Mouse (Mus musculus): Measurements from ENCODE around the gene H2-Oa. TPM values are rescaled to one million over a fixed set of nuclear protein-coding genes. Genes with fewer than 3 reads are reported as not detected.

Gene H2-Oa
- polyA plus RNA-seq, 1 experiment from 2014 or later: 0.25 TPM

- 65% methylated on average over 3 of the region's 3 CpGs for WGBS
- Histone ChIP-seq H3K4me2 (replicated peaks; ENCODE audit: low read depth) (no peak overlapping the region), H3K9me3 (ENCODE audit: control insufficient read depth, low read length) (no peaks in the 10 kb centered on the region), H3K27me3 (ENCODE audit: control insufficient read depth, insufficient read depth, low read length) (no peaks in the 10 kb centered on the region), H3K4me1 (replicated peaks; ENCODE audit: control insufficient read depth, insufficient read depth) (no peaks in the 10 kb centered on the region), H3K27ac (replicated peaks) (peak overlapping the region; percentile 20; the same call in 1 of the 2 replicates), H3K36me3 (ENCODE audit: control insufficient read depth, insufficient read depth, low read length) (peaks cover 40% of the 10 kb centered on the region), H3K9ac (ENCODE audit: low read length) (no peak overlapping the region), H3K4me3 (ENCODE audit: low read depth, low read length) (no peak overlapping the region)
- DNase-seq (ENCODE audit: low spot score) (no peak), ATAC-seq (ENCODE audit: low FRiP score, low TSS enrichment) (peak; percentile 49)
- TF ChIP-seq CTCF (IDR thresholded peaks at IDR 0.05; ENCODE audit: low read depth): no peak
- TF ChIP-seq EP300 (optimal IDR thresholded peaks at IDR 0.05): no peak
These were observed 17.7 kb downstream of the H2-Oa start for GRCm38 (mm10) chr17:34109806-34110195.

- Histone ChIP-seq H3K9me3 (ENCODE audit: control insufficient read depth, low read length) (no peaks in the 10 kb centered on the region), H3K9ac (ENCODE audit: low read length) (no peak overlapping the region), H3K4me3 (ENCODE audit: low read depth, low read length) (no peak overlapping the region), H3K4me2 (replicated peaks; ENCODE audit: low read depth) (no peak overlapping the region), H3K36me3 (ENCODE audit: control insufficient read depth, insufficient read depth, low read length) (peaks cover 46% of the 10 kb centered on the region), H3K27me3 (ENCODE audit: control insufficient read depth, insufficient read depth, low read length) (no peaks in the 10 kb centered on the region), H3K27ac (replicated peaks) (no peak overlapping the region; the same call in 1 of the 2 replicates), H3K4me1 (replicated peaks; ENCODE audit: control insufficient read depth, insufficient read depth) (no peaks in the 10 kb centered on the region)
- DNase-seq (ENCODE audit: low spot score) (no peak), ATAC-seq (ENCODE audit: low FRiP score, low TSS enrichment) (peak; percentile 6; the same call in 1 of the 2 replicates)
- TF ChIP-seq CTCF (IDR thresholded peaks at IDR 0.05; ENCODE audit: low read depth) (no peak), EP300 (optimal IDR thresholded peaks at IDR 0.05) (no peak)
- WGBS: 51% methylated on average over 8 of the region's 8 CpGs
These were observed 18.2 kb downstream of the H2-Oa start for GRCm38 (mm10) chr17:34110309-34110708.

GRCm38 (mm10) chr17:34114114-34114513 is 22.0 kb downstream of the H2-Oa start:
- H3K9ac ChIP-seq (ENCODE audit: low read length): no peak overlapping the region
- H3K9me3 ChIP-seq (ENCODE audit: control insufficient read depth, low read length): no peaks in the 10 kb centered on the region
- WGBS: 89% methylated on average over 7 of the region's 7 CpGs
- no peaks in the 10 kb centered on the region for H3K27me3 ChIP-seq (ENCODE audit: control insufficient read depth, insufficient read depth, low read length)
- H3K4me1 ChIP-seq (replicated peaks; ENCODE audit: control insufficient read depth, insufficient read depth): no peaks in the 10 kb centered on the region
- H3K36me3 ChIP-seq (ENCODE audit: control insufficient read depth, insufficient read depth, low read length): peaks cover 61% of the 10 kb centered on the region
- DNase-seq (ENCODE audit: low spot score): no peak
- ATAC-seq (ENCODE audit: low FRiP score, low TSS enrichment): no peak
- H3K4me3 ChIP-seq (ENCODE audit: low read depth, low read length): no peak overlapping the region
- TF ChIP-seq EP300 (optimal IDR thresholded peaks at IDR 0.05): no peak
- TF ChIP-seq CTCF (IDR thresholded peaks at IDR 0.05; ENCODE audit: low read depth): no peak
- H3K4me2 ChIP-seq (replicated peaks; ENCODE audit: low read depth): no peak overlapping the region
- no peak overlapping the region for H3K27ac ChIP-seq (replicated peaks)

- H3K4me3 ChIP-seq (ENCODE audit: low read depth, low read length): peak overlapping the region; percentile 94
- H3K9me3 ChIP-seq (ENCODE audit: control insufficient read depth, low read length): no peaks in the 10 kb centered on the region
- no peaks in the 10 kb centered on the region for H3K4me1 ChIP-seq (replicated peaks; ENCODE audit: control insufficient read depth, insufficient read depth)
- DNase-seq (ENCODE audit: low spot score) (no peak), ATAC-seq (ENCODE audit: low FRiP score, low TSS enrichment) (no peak)
- peak overlapping the region; percentile 59 for H3K9ac ChIP-seq (ENCODE audit: low read length)
- H3K36me3 ChIP-seq (ENCODE audit: control insufficient read depth, insufficient read depth, low read length): peaks cover 48% of the 10 kb centered on the region
- no peaks in the 10 kb centered on the region for H3K27me3 ChIP-seq (ENCODE audit: control insufficient read depth, insufficient read depth, low read length)
- TF ChIP-seq EP300 (optimal IDR thresholded peaks at IDR 0.05) (no peak), CTCF (IDR thresholded peaks at IDR 0.05; ENCODE audit: low read depth) (no peak)
- H3K4me2 ChIP-seq (replicated peaks; ENCODE audit: low read depth): peak overlapping the region; percentile 84
- 17% methylated on average over 7 of the region's 7 CpGs for WGBS
- H3K27ac ChIP-seq (replicated peaks): no peak overlapping the region
These were observed 24.7 kb downstream of the H2-Oa start for GRCm38 (mm10) chr17:34116736-34117370.

GRCm38 (mm10) chr17:34117421-34118112 is 25.4 kb downstream of the H2-Oa start:
- Histone ChIP-seq H3K27me3 (ENCODE audit: control insufficient read depth, insufficient read depth, low read length) (no peaks in the 10 kb centered on the region), H3K9me3 (ENCODE audit: control insufficient read depth, low read length) (no peaks in the 10 kb centered on the region), H3K9ac (ENCODE audit: low read length) (peak overlapping the region; percentile 83), H3K36me3 (ENCODE audit: control insufficient read depth, insufficient read depth, low read length) (peaks cover 42% of the 10 kb centered on the region), H3K4me1 (replicated peaks; ENCODE audit: control insufficient read depth, insufficient read depth) (no peaks in the 10 kb centered on the region), H3K4me2 (replicated peaks; ENCODE audit: low read depth) (peak overlapping the region; percentile 84), H3K4me3 (ENCODE audit: low read depth, low read length) (peak overlapping the region; percentile 94), H3K27ac (replicated peaks) (no peak overlapping the region)
- ATAC-seq (ENCODE audit: low FRiP score, low TSS enrichment): no peak
- DNase-seq (ENCODE audit: low spot score): no peak
- TF ChIP-seq EP300 (optimal IDR thresholded peaks at IDR 0.05): no peak
- TF ChIP-seq CTCF (IDR thresholded peaks at IDR 0.05; ENCODE audit: low read depth): no peak
- 0% methylated on average over 5 of the region's 5 CpGs for WGBS
